Mouse (Mus musculus) frontal cortex, adult 2 months (tissue): ENCODE measurements around the gene Vti1b. TPM values are rescaled to one million over a fixed set of nuclear protein-coding genes. Genes with fewer than 3 reads are reported as not detected.
A peak's percentile ranks its signal among the peaks of the same experiment; 100 is the strongest.
"Not testable (repeated sequence)": the region's sequence is repeated elsewhere in the genome, so short reads cannot be mapped to it uniquely, and the experiment has no call there.

Experiments used
- DNase-seq, 2 experiments: peaks; one replicate each; pipeline ENCODE4 v3.0.0; 2022; ENCODE audit warnings: low spot score in 1 of 2; ENCODE audit errors: extremely low spot score in 1 of 2
- polyA plus RNA-seq: library from polyadenylated mRNA; depleted of rRNA; stranded (reverse); fragments of >200 nt; gene quantifications from 2 replicates; pipeline ENCODE4 v1.2.3, GENCODE M21; 2012; rRNA removed

The Vti1b gene
- polyA plus RNA-seq: 165 and 175 TPM in 2 replicates

- DNase-seq: peak; percentile 89 to 90
Observed at GRCm38 (mm10) chr12:79172019-79172941, at the start of gene Vti1b. TSS of gene Vti1b (minus strand) at chr12:79172667.

- DNase-seq: no peak
Observed at GRCm38 (mm10) chr12:79217511-79217910, 45.0 kb upstream of the Vti1b start.

- DNase-seq: no peak
Observed at GRCm38 (mm10) chr12:79211447-79211846, 39.0 kb upstream of the Vti1b start.

- peak in 1 of 2 experiments; percentile 58 for DNase-seq
Observed at GRCm38 (mm10) chr12:79208703-79209464, 36.4 kb upstream of the Vti1b start, which contains the start of gene Rdh12. TSS of gene Rdh12 (plus strand) at chr12:79208914.

- no peak for DNase-seq
Observed at GRCm38 (mm10) chr12:79201882-79202281, 29.4 kb upstream of the Vti1b start.

GRCm38 (mm10) chr12:79197105-79197504 lies 24.6 kb upstream of the Vti1b start:
- DNase-seq: no peak

GRCm38 (mm10) chr12:79193441-79193840 lies 21.0 kb upstream of the Vti1b start:
- peak in 1 of 2 experiments; percentile 83 for DNase-seq

GRCm38 (mm10) chr12:79192193-79192592 lies 19.7 kb upstream of the Vti1b start, which contains the start of gene Rdh11:
TSS of gene Rdh11 (minus strand) at chr12:79192293.
- no peak for DNase-seq

GRCm38 (mm10) chr12:79191701-79192100 lies 19.2 kb upstream of the Vti1b start:
- peak; percentile 48 to 85 for DNase-seq

DNA sequence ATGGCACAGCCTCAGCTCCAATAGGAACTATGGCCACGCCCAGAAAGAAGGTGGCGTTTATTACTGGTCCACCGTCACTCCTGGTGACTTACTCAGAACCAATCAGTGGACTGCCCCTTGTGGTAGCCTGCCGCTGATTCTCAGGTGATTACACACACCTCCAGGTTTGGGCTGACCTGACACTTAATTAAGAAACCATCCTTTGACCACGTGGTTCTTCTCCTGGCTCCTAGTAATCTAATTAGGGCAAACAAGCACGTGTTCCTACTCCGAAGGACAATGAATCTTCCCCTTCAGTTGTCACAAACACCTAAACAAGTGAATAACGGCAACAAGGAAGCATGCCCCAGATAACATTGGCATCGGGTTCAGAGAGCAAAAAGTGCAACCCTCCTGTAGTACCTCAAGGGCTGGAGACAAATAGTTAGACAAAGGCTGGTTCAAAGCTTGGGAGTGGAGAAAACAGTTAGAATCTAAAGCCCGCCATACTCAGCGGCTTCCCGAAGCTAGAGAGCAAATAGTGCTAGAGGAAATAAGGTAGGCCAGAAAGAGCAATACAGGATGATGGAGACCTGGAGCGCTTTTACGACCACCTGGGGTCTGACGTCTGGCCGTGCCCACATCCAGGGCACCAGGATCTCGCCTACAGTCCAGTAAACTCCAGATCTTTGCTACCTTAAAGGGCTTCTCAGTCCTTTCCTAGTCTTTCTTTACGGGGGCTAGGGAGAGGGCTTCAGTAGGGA lies 18.6 kb upstream of the Vti1b start:
- DNase-seq: peak; percentile 74 to 75

GRCm38 (mm10) chr12:79185160-79185559 lies 12.7 kb upstream of the Vti1b start:
- DNase-seq: not testable (repeated sequence)

GRCm38 (mm10) chr12:79175998-79176397 lies 3.5 kb upstream of the Vti1b start:
- DNase-seq: no peak

DNA sequence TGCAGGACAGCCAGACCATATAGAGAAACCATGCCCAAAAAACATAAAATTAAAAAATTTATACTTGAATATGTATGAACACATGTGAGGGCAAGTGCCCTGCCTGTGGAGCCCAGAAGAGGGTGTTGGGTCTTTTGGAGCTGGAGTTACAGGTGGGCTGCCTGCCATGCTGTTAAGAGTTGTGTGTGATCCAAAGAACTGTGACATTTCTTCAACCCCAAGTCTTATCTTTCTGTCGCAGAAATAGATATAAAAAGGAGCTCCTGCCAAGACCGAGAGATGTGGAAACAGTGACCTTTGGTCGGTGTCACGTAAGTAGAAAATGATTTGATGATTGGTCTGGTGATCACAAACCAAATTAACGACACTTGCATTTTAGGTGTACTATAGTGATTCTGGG lies 1.3 kb upstream of the Vti1b start:
- no peak for DNase-seq

GRCm38 (mm10) chr12:79171269-79171995 lies 1.0 kb downstream of the Vti1b start:
- peak in 1 of 2 experiments; percentile 58 for DNase-seq

- DNase-seq: peak in 1 of 2 experiments; percentile 52
Observed at GRCm38 (mm10) chr12:79170421-79170820, 2.0 kb downstream of the Vti1b start.

DNA sequence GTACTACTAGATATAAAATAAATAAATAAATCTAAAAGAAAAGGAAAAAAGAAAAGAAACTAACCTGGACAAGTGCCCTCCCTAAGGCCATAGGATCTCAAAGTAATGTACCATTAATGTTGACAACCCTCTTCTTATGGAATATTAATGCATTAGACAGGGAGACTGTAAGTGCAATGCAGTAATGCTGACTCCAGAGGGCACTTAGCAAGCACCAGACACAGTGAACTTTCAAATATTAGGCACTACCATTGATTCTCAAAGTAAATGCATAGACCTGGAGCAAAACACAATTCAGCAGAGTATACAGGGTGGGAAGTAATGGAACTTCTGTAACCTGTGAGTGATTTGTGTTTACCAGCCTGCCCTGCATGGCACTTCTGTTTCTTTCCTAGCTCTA lies 3.3 kb downstream of the Vti1b start:
- no peak for DNase-seq

DNA sequence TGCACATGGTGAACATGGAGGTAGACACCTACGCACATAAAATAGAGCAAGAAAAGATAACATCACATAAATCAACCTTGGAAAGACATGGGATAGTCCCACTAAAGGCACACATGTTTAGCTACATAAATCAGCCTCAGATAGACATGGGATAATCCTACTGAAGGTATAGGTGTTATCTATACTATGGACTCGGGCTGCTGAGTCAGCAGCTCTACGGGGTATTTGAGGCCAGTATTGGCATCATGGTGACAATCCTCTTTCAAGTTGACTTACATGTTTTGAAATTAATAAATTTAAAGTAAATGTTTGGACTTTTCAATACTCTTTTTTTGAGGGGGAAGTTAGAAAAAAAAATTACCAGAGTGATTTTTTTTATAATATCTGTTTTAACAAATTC lies 9.6 kb downstream of the Vti1b start:
- no peak for DNase-seq

DNA sequence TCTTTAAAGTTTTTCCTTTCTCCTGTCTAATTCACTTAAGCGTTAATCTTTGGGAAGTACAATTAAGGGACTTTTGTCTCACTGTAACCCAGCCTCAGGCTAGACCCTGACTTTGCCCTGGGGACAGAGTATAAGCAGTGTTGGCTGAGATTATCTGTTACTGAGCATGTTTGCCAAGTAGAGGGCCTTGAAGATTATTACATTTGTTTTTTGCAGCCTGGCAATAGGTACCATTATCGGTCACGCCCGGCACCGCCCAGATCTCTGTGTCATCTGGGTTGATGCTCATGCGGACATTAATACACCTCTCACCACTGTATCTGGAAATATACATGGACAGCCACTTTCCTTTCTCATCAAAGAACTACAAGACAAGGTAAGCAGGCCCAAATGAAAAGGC lies 22.8 kb downstream of the Vti1b start:
- DNase-seq: no peak

DNA sequence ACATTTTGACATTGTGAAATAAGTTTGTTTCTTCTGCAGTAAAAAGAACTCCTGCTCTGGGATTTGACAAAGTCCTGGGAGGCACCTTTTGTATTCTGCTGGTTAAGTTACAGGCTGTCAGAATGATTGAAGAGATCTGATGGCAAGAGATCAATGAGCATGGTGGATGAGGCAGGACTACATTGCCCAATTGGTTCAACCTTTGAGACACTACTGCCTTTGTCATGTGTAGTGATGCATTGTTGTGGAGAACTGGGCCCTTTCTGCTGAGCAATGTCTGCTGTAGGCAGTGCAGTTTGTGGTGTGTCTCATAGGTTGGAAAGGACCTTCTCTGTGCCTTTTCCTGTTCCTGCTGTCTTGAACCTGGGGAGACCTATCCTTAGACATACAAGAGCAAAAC lies 31.1 kb downstream of the Vti1b start:
- no peak for DNase-seq

DNA sequence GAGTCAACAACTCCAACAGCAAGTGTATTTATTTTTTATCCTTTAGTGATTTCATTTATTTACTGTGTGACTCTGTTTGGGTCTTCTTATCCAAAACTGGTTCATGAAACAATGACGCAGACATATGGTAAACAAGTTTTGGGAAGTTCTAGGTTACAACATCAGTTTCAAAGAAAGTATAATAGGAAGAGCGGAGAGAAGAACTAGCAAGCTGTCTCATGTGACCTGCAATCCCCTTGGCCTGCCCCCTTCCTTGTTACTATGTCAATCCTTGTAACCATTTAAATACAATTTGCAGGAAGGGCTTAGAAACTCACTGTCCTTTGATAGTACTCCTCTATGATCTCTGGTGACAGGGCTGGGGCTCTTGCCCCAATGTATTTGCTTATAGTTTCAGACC lies 31.7 kb downstream of the Vti1b start:
- DNase-seq: no peak
